Mouse (Mus musculus) heart, embryonic 14.5 days (tissue): ENCODE measurements around the gene Psmc2. TPM values are rescaled to one million over a fixed set of nuclear protein-coding genes. Genes with fewer than 3 reads are reported as not detected.

Experiments used
- ATAC-seq: fragments of 200-750 bp; cut with Nextera tagmentation; 2 replicates; pipeline ENCODE4 v1.8.0; 2017; ENCODE audit warnings: low read depth, moderate TSS enrichment; ENCODE audit not compliant: insufficient number of reproducible peaks, insufficient read depth, low FRiP score
- H3K27ac ChIP-seq, 2 experiments: fragments of 200-500 bp in 1 of 2; fragments of 300-500 bp in 1 of 2; sonication (generic) in 1 of 2; replicated peaks in 1 of 2; 2 replicates each; pipeline ENCODE4 v1.5.1; 2012 to 2014; ENCODE audit warnings: low read depth in 2 of 2, low read length in 2 of 2, control low read depth in 1 of 2, mild to moderate bottlenecking in 1 of 2, mixed read lengths in 1 of 2; ENCODE audit not compliant: control insufficient read depth in 1 of 2, insufficient read depth in 1 of 2
- H3K27me3 ChIP-seq: fragments of 300-500 bp; sonication (generic); 2 replicates; pipeline ENCODE4 v1.6.1; 2014; ENCODE audit warnings: mild to moderate bottlenecking, low read length, control low read depth; ENCODE audit not compliant: control insufficient read depth, insufficient read depth
- H3K36me3 ChIP-seq: fragments of 300-500 bp; sonication (generic); 2 replicates; pipeline ENCODE4 v1.6.1; 2014; ENCODE audit warnings: mild to moderate bottlenecking, control low read depth, low read length, mixed read lengths; ENCODE audit not compliant: control insufficient read depth, insufficient read depth
- H3K4me1 ChIP-seq, 2 experiments: fragments of 200-500 bp in 1 of 2; fragments of 300-500 bp in 1 of 2; sonication (generic) in 1 of 2; 2 replicates each; pipeline ENCODE4 v1.6.1; 2012 to 2014; ENCODE audit warnings: low read length in 2 of 2, control low read depth in 1 of 2, mixed read lengths in 1 of 2; ENCODE audit not compliant: control insufficient read depth in 2 of 2, insufficient read depth in 2 of 2
- H3K4me2 ChIP-seq: fragments of 300-500 bp; sonication (generic); 2 replicates; pipeline ENCODE4 v1.6.1; 2014; ENCODE audit warnings: mild to moderate bottlenecking, low read length
- H3K4me3 ChIP-seq, 2 experiments: fragments of 200-500 bp in 1 of 2; fragments of 300-500 bp in 1 of 2; sonication (generic) in 1 of 2; 2 replicates each; pipeline ENCODE4 v1.5.1; 2012 to 2014; ENCODE audit warnings: low read length in 2 of 2, mild to moderate bottlenecking in 2 of 2, control low read depth in 1 of 2, low read depth in 1 of 2, moderate library complexity in 1 of 2; ENCODE audit not compliant: control insufficient read depth in 1 of 2, insufficient read depth in 1 of 2
- H3K9ac ChIP-seq: fragments of 300-500 bp; sonication (generic); 2 replicates; pipeline ENCODE4 v1.6.1; 2014; ENCODE audit warnings: mild to moderate bottlenecking, low read length
- H3K9me3 ChIP-seq: fragments of 300-500 bp; sonication (generic); 2 replicates; pipeline ENCODE4 v1.6.1; 2016; ENCODE audit warnings: low read length, control low read depth; ENCODE audit not compliant: control insufficient read depth
- WGBS: fragments of 180-500 bp; shearing (Covaris S2); extraction: QIAGEN DNeasy Blood & Tissue Kit; methylation state at CpG from one replicate; pipeline ENCODE4 v1.1.7; 2014; 5-methylcytosine and 5-hydroxymethylcytosine counted together
- polyA plus RNA-seq: library from polyadenylated mRNA; unstranded; fragments of >200 nt; fragmentation: Nextera tagmentation; extraction: Ambion mirVana; gene quantifications from 2 replicates; pipeline ENCODE4 v1.2.1, GENCODE M21; 2014

Gene Psmc2
- polyA plus RNA-seq, 1 experiment from 2014 or later: 136 TPM

DNA sequence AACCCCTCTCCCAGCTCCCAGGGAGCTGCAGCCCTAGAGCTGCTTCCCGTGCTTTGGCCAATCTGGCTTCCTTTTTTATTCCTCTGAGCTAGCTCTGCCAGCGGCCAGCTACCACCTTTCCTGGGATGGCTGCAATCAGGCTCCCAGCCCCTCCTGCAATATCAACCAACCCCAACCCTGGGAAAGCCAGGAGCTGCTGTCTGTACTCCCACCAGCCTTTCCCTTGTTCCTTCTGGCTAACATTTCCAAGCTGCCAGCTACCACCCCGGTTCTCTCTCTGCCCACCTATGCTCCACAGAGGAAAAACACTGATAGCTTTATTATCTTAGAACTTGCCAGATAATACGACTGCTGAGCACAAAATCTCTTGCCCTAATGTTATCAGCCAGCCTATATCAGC is 19.8 kb downstream of the Psmc2 start:
- H3K27me3 ChIP-seq: no peaks in the 10 kb centered on the region
- no peaks in the 10 kb centered on the region for H3K9me3 ChIP-seq
- H3K27ac ChIP-seq: no peak overlapping the region
- H3K4me3 ChIP-seq: no peak overlapping the region
- ATAC-seq: no peak
- H3K36me3 ChIP-seq: peaks cover 45% of the 10 kb centered on the region
- no peak overlapping the region for H3K9ac ChIP-seq
- 46% methylated on average over 4 of the region's 4 CpGs for WGBS
- no peaks in the 10 kb centered on the region for H3K4me1 ChIP-seq
- H3K4me2 ChIP-seq: no peak overlapping the region

DNA sequence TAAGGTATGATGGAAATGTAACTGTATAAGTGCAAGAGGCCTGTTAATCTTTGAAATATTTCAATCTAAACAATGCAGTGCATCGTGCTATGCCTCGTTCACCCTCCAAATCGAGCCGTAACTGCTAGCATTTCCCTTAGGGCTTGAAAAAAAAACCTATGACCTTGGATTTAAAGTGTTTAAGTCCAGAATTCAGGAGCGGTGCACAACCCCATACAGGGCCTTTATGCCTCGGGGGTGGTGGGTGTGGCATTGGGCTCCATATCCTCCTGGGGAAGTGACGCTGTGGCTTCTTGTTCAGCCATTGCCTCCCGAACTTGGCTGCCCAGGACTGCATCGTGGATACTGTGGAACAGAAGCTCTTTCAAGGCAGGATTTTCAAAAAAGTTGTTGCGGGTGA is 25.8 kb downstream of the Psmc2 start:
- Histone ChIP-seq H3K27me3 (no peaks in the 10 kb centered on the region), H3K9ac (no peak overlapping the region), H3K27ac (no peak overlapping the region), H3K4me3 (no peak overlapping the region), H3K36me3 (no peaks in the 10 kb centered on the region), H3K9me3 (no peaks in the 10 kb centered on the region), H3K4me1 (no peaks in the 10 kb centered on the region), H3K4me2 (no peak overlapping the region)
- WGBS: 84% methylated on average over 10 of the region's 10 CpGs
- no peak for ATAC-seq

DNA sequence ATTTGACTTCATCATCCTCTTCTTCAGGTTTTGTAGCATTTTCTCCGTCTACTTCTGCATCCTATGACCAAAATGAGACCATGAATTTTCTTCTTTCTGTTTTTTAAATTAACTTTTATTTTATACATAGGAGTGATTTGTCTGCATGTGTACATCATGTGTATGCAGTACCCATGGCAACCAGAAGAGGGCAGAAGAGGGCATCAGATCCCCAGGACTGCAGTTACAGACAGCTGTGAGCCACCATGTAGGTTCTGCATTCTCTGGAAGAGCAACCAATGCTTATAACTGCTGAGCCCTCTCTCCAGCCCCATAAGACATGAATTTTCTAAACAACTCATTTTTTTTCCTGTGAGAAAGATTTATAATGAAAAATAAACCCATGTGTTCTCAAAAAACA is 28.9 kb downstream of the Psmc2 start:
- no peak overlapping the region for H3K9ac ChIP-seq
- H3K4me1 ChIP-seq: no peaks in the 10 kb centered on the region
- H3K4me2 ChIP-seq: no peak overlapping the region
- H3K27me3 ChIP-seq: no peaks in the 10 kb centered on the region
- no peak overlapping the region for H3K27ac ChIP-seq
- H3K9me3 ChIP-seq: no peaks in the 10 kb centered on the region
- no peak overlapping the region for H3K4me3 ChIP-seq
- 59% methylated on average over 1 of the region's 1 CpGs for WGBS
- H3K36me3 ChIP-seq: no peaks in the 10 kb centered on the region
- no peak for ATAC-seq

DNA sequence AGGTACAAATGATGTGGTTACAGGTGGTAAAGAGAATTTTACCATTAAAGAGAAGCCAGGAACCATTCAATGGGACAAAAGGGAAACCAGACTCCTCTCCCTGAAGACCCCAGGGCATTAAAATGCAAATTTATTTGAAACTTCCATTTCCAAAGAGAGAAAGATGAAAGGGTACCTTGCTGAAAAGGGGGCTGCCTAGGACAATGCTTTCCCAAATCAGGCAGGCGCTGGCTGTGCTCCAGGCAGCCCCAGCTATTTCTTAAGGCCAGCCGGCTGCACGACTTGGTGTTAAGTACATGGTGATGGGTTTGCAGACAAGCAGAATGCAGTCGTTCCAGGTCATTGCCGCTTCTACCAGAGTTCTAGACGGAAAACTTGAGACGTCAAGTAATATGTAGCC is 41.3 kb downstream of the Psmc2 start:
- Histone ChIP-seq H3K4me3 (no peak overlapping the region), H3K9ac (no peak overlapping the region), H3K27me3 (no peaks in the 10 kb centered on the region), H3K4me1 (no peaks in the 10 kb centered on the region), H3K4me2 (no peak overlapping the region), H3K9me3 (no peaks in the 10 kb centered on the region), H3K27ac (no peak overlapping the region), H3K36me3 (no peaks in the 10 kb centered on the region)
- WGBS: 49% methylated on average over 7 of the region's 7 CpGs
- no peak for ATAC-seq

DNA sequence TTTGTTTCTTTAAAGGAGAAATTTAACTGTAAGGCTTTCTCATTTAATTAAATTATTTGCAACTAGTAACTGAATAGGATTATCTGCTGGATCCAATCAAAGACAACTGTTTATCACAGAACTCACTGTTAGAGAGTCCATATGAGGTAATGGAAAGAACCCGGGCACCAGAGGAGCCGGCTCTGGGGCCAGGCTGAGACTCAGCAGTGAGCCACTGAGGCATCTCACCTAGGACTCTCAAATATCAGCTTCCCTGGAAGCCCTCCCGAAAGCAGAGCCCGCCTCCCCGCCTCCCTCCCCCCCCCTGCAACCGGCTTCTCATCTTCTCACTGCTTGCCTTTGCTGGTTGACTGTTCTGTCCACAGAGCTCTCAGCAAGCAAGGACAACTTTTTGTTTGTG is 42.6 kb downstream of the Psmc2 start:
- no peak overlapping the region for H3K4me2 ChIP-seq
- no peaks in the 10 kb centered on the region for H3K4me1 ChIP-seq
- no peaks in the 10 kb centered on the region for H3K27me3 ChIP-seq
- H3K27ac ChIP-seq: no peak overlapping the region
- no peak overlapping the region for H3K4me3 ChIP-seq
- no peak overlapping the region for H3K9ac ChIP-seq
- 0% methylated on average over 5 of the region's 6 CpGs for WGBS
- no peaks in the 10 kb centered on the region for H3K36me3 ChIP-seq
- ATAC-seq: no peak
- H3K9me3 ChIP-seq: no peaks in the 10 kb centered on the region

DNA sequence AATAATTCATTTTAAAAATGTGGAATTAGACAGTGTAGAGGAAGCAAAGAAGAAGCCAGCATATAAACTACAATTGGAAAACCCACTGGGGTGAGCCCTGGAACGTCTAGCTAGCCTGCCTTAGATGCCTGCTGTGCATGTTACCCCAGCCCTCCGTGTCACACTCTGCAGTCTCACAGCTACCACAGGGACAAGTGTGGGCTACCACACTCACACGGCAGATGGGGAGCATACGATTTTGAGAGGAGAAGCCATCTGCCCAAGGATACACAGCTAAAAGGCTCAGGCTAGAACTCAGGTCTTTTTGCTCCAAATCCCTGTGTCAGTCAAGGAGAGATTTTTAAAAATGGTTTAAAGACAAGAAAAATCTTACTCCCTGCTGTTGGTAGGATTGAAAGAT is 43.8 kb downstream of the Psmc2 start:
- ATAC-seq: no peak
- Histone ChIP-seq H3K9ac (no peak overlapping the region), H3K4me2 (no peak overlapping the region), H3K4me1 (no peaks in the 10 kb centered on the region), H3K4me3 (no peak overlapping the region), H3K9me3 (no peaks in the 10 kb centered on the region), H3K36me3 (no peaks in the 10 kb centered on the region), H3K27me3 (no peaks in the 10 kb centered on the region), H3K27ac (no peak overlapping the region)
- 45% methylated on average over 4 of the region's 4 CpGs for WGBS

DNA sequence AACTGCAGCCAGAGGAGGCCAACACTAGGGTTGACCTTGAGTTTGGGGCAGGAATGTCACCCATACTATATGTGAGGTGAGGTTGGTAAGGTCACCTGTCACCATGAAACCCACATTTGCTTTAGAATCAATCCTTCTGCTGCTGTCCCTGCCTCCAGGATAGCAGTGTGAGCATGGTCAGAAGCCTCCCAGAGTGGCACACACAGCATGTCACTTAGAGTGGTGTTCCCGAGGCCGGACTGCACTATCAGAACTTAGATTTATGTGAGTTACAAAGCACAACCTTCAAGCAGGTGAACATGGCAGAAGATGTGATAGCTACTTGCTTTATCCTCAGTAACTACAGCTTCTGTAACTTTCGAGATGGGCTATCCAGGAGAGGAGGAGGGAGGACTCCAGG is 46.7 kb downstream of the Psmc2 start:
- Histone ChIP-seq H3K9me3 (no peaks in the 10 kb centered on the region), H3K9ac (no peak overlapping the region), H3K4me1 (no peaks in the 10 kb centered on the region), H3K27ac (no peak overlapping the region), H3K36me3 (no peaks in the 10 kb centered on the region), H3K4me3 (no peak overlapping the region), H3K27me3 (no peaks in the 10 kb centered on the region), H3K4me2 (no peak overlapping the region)
- no peak for ATAC-seq
- 73% methylated on average over 3 of the region's 3 CpGs for WGBS

DNA sequence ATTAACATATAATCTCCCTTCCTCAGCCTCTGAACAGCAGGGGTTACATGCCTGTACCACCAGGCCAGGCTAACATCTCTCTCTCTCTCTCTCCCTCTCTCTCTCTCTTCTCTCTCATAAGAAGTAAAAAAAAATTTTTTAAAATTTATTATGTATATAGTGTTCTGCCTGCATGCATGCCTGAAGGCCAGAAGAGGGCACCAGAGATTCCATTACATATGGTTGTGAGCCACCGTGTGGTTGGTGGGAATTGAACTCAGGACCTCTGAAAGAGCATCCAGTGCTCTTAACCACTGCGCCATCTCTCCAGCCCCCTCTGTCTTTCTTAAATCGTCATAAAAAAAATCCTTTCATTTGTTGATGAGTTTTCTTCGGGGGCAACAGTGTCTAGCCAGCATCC is 59.6 kb downstream of the Psmc2 start:
- WGBS: 70% methylated on average over 4 of the region's 4 CpGs
- Histone ChIP-seq H3K4me1 (no peaks in the 10 kb centered on the region), H3K27ac (no peak overlapping the region), H3K4me2 (no peak overlapping the region), H3K4me3 (no peak overlapping the region), H3K36me3 (no peaks in the 10 kb centered on the region), H3K9ac (no peak overlapping the region), H3K9me3 (no peaks in the 10 kb centered on the region), H3K27me3 (no peaks in the 10 kb centered on the region)
- no peak for ATAC-seq
